8 mouse cellular contexts compared by ENCODE assay signal in the genomic region with DNA sequence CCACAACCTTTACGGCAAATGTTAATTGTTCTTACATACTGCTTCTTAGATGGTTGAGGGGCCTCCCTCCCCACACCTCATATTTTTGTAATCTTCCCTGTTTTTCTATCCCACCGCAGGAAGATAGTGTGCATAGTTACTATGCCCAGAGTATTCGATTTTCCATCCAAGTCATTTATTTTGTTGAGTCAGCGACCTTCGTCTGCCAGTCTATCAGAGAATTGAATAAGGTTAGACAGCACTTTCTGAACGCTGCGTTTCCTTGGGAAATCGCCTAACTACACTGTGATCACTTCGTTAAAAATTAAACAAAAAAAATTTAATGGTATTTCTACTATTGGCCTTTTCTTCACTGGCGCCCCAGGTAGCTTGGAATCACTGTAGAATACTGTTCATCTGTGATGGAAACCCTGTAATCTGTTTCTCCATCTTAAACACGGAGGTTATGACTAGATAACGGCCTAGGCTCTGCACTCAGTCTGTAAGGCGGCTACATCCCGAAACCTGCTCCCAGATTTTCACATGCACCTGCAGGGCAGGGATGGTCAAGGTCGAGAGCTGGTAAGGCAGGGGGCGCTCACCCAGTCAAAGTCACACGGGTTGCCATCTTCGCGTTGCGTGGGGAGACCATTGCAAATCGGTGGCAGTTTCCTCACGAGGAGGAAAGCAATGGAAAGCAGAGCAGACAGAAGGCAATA. TPM values are rescaled to one million over a fixed set of nuclear protein-coding genes. Genes with fewer than 3 reads are reported as not detected.
DNase-seq lines count a peak whose midpoint lies in the region; ATAC-seq lines count a peak whose summit lies in the region.

No protein-coding gene starts in this region.

- peak; percentile 51 for ATAC-seq in heart, embryonic 15.5 days (replicated peaks; ENCODE audit: insufficient number of reproducible peaks, insufficient read depth, low FRiP score, low read depth)
- ATAC-seq in forebrain, embryonic 12.5 days (ENCODE audit: low FRiP score) = peak; percentile 34
- peak; percentile 43 for ATAC-seq in liver, embryonic 13.5 days (ENCODE audit: low read depth)
- ATAC-seq in stomach, embryonic 15.5 days (ENCODE audit: insufficient read depth, low FRiP score, low read depth) = peak; percentile 27

- no peaks in the 10 kb centered on the region for H3K27me3 ChIP-seq in heart, embryonic 15.5 days
- no peaks in the 10 kb centered on the region for H3K27me3 ChIP-seq in forebrain, embryonic 12.5 days
- no peaks in the 10 kb centered on the region for H3K27me3 ChIP-seq in liver, embryonic 13.5 days
- no peaks in the 10 kb centered on the region for H3K27me3 ChIP-seq in stomach, embryonic 15.5 days (replicated peaks)

- H3K4me2 ChIP-seq in heart, embryonic 15.5 days = peak overlapping the region; percentile 71
- H3K4me2 ChIP-seq in forebrain, embryonic 12.5 days = peak overlapping the region; percentile 61
- peak overlapping the region; percentile 76 for H3K4me2 ChIP-seq in liver, embryonic 13.5 days
- peak overlapping the region; percentile 79 for H3K4me2 ChIP-seq in stomach, embryonic 15.5 days

- no peaks in the 10 kb centered on the region for H3K9me3 ChIP-seq in heart, embryonic 15.5 days (replicated peaks)
- no peaks in the 10 kb centered on the region for H3K9me3 ChIP-seq in forebrain, embryonic 12.5 days
- H3K9me3 ChIP-seq in liver, embryonic 13.5 days (replicated peaks) = no peaks in the 10 kb centered on the region
- H3K9me3 ChIP-seq in stomach, embryonic 15.5 days = no peaks in the 10 kb centered on the region

- WGBS in heart, embryonic 15.5 days = 6% methylated on average over 22 of the region's 22 CpGs
- 10% methylated on average over 22 of the region's 22 CpGs for WGBS in forebrain, embryonic 12.5 days
- 8% methylated on average over 22 of the region's 22 CpGs for WGBS in liver, embryonic 13.5 days (ENCODE audit: insufficient replicate concordance)
- 7% methylated on average over 22 of the region's 22 CpGs for WGBS in stomach, embryonic 15.5 days

- H3K9ac ChIP-seq in heart, embryonic 15.5 days = peak overlapping the region; percentile 69
- peak overlapping the region; percentile 68 for H3K9ac ChIP-seq in forebrain, embryonic 12.5 days
- H3K9ac ChIP-seq in liver, embryonic 13.5 days = peak overlapping the region; percentile 77
- peak overlapping the region; percentile 76 for H3K9ac ChIP-seq in stomach, embryonic 15.5 days

- H3K4me1 ChIP-seq in heart, embryonic 15.5 days (replicated peaks) = peaks cover 22% of the 10 kb centered on the region
- peaks cover 17% of the 10 kb centered on the region for H3K4me1 ChIP-seq in forebrain, embryonic 12.5 days
- H3K4me1 ChIP-seq in liver, embryonic 13.5 days (replicated peaks) = peaks cover 42% of the 10 kb centered on the region
- H3K4me1 ChIP-seq in stomach, embryonic 15.5 days = 0 out of 2 replicates have a peak, but pooled peaks cover 5% of the 10 kb centered on the region

- peaks cover 37% of the 10 kb centered on the region for H3K36me3 ChIP-seq in heart, embryonic 15.5 days
- H3K36me3 ChIP-seq in forebrain, embryonic 12.5 days (replicated peaks) = peaks cover 33% of the 10 kb centered on the region
- H3K36me3 ChIP-seq in liver, embryonic 13.5 days = peaks cover 45% of the 10 kb centered on the region
- peaks cover 13% of the 10 kb centered on the region; the same call in 1 of the 2 replicates for H3K36me3 ChIP-seq in stomach, embryonic 15.5 days

- peak overlapping the region; percentile 78 for H3K27ac ChIP-seq in heart, embryonic 15.5 days
- H3K27ac ChIP-seq in forebrain, embryonic 12.5 days = peak overlapping the region; percentile 68
- peak overlapping the region; percentile 71 for H3K27ac ChIP-seq in liver, embryonic 13.5 days
- peak overlapping the region; percentile 73 for H3K27ac ChIP-seq in stomach, embryonic 15.5 days

- no peak for DNase-seq in heart, postnatal 4 days
- peak; percentile 73 for DNase-seq in MN1 (ENCODE audit: low spot score)
- no peak for DNase-seq in liver, embryonic 13.5 days
- DNase-seq in B cell, adult 2 months = no peak
- DNase-seq in frontal cortex, postnatal 25 days (ENCODE audit: low spot score in 2 of 2) = no peak

- peak overlapping the region; percentile 99 for H3K4me3 ChIP-seq in heart, embryonic 15.5 days
- peak overlapping the region; percentile 84 for H3K4me3 ChIP-seq in forebrain, embryonic 12.5 days (replicated peaks)
- peak overlapping the region; percentile 71 for H3K4me3 ChIP-seq in liver, embryonic 13.5 days (replicated peaks)
- H3K4me3 ChIP-seq in stomach, embryonic 15.5 days (replicated peaks) = peak overlapping the region; percentile 83

RNA-seq across cellular contexts. Expression of a gene that starts 0.4 kb away (rescaled TPM):
- not detected in 2 replicates for polyA plus RNA-seq in heart, embryonic 15.5 days (2015; fragmentation: Nextera tagmentation; extraction: Ambion mirVana)
- 10 to 100 TPM; 15.3 to 22.6 TPM for total RNA-seq in heart, postnatal 4 days (2021)
- polyA plus RNA-seq in forebrain, embryonic 12.5 days (2016; fragmentation: Nextera tagmentation; extraction: Ambion mirVana) = not detected in 2 replicates
- polyA plus RNA-seq in liver, embryonic 13.5 days (2015; fragmentation: Nextera tagmentation; extraction: Ambion mirVana) = not detected in 2 replicates
- polyA plus RNA-seq in stomach, embryonic 15.5 days (2015; fragmentation: Nextera tagmentation; extraction: Ambion mirVana) = not detected in 2 replicates

RNA-seq across cellular contexts. Expression of a gene that starts 0.8 kb away (rescaled TPM):
- polyA plus RNA-seq in heart, embryonic 15.5 days (2015; fragmentation: Nextera tagmentation; extraction: Ambion mirVana) = 22.1 and 22.2 TPM in 2 replicates
- 10 to 100 TPM; 18.9 to 20.2 TPM for total RNA-seq in heart, postnatal 4 days (2021)
- 55.0 and 59.3 TPM in 2 replicates for polyA plus RNA-seq in forebrain, embryonic 12.5 days (2016; fragmentation: Nextera tagmentation; extraction: Ambion mirVana)
- 22.8 and 26.2 TPM in 2 replicates for polyA plus RNA-seq in liver, embryonic 13.5 days (2015; fragmentation: Nextera tagmentation; extraction: Ambion mirVana)
- polyA plus RNA-seq in stomach, embryonic 15.5 days (2015; fragmentation: Nextera tagmentation; extraction: Ambion mirVana) = 31.1 and 34.5 TPM in 2 replicates

RNA-seq across cellular contexts. Expression of a gene that starts 1.5 kb away (rescaled TPM):
- 156 and 158 TPM in 2 replicates for polyA plus RNA-seq in heart, embryonic 15.5 days (2015; fragmentation: Nextera tagmentation; extraction: Ambion mirVana)
- total RNA-seq in heart, postnatal 4 days (2021) = 100 to 1,000 TPM; 105 to 107 TPM
- polyA plus RNA-seq in forebrain, embryonic 12.5 days (2016; fragmentation: Nextera tagmentation; extraction: Ambion mirVana) = 175 and 177 TPM in 2 replicates
- 77.9 and 83.4 TPM in 2 replicates for polyA plus RNA-seq in liver, embryonic 13.5 days (2015; fragmentation: Nextera tagmentation; extraction: Ambion mirVana)
- polyA plus RNA-seq in stomach, embryonic 15.5 days (2015; fragmentation: Nextera tagmentation; extraction: Ambion mirVana) = 119 and 133 TPM in 2 replicates

RNA-seq across cellular contexts. Expression of a gene that starts 6.8 kb away (rescaled TPM):
- 203 and 214 TPM in 2 replicates for polyA plus RNA-seq in heart, embryonic 15.5 days (2015; fragmentation: Nextera tagmentation; extraction: Ambion mirVana)
- 100 to 1,000 TPM; 109 to 112 TPM for total RNA-seq in heart, postnatal 4 days (2021)
- polyA plus RNA-seq in forebrain, embryonic 12.5 days (2016; fragmentation: Nextera tagmentation; extraction: Ambion mirVana) = 448 and 458 TPM in 2 replicates
- polyA plus RNA-seq in liver, embryonic 13.5 days (2015; fragmentation: Nextera tagmentation; extraction: Ambion mirVana) = 143 and 145 TPM in 2 replicates
- polyA plus RNA-seq in stomach, embryonic 15.5 days (2015; fragmentation: Nextera tagmentation; extraction: Ambion mirVana) = 221 and 237 TPM in 2 replicates

RNA-seq across cellular contexts. Expression of a gene that starts 18.5 kb away (rescaled TPM):
- polyA plus RNA-seq in heart, embryonic 15.5 days (2015; fragmentation: Nextera tagmentation; extraction: Ambion mirVana) = 0.10 TPM in 2 replicates
- total RNA-seq in heart, postnatal 4 days (2021) = under 1 TPM in 1 of 2 experiments, not detected in 1; 0.11 TPM
- polyA plus RNA-seq in forebrain, embryonic 12.5 days (2016; fragmentation: Nextera tagmentation; extraction: Ambion mirVana) = 0.33 and 0.49 TPM in 2 replicates
- polyA plus RNA-seq in liver, embryonic 13.5 days (2015; fragmentation: Nextera tagmentation; extraction: Ambion mirVana) = 0.03 and 0.06 TPM in 2 replicates
- 0.18 and 0.22 TPM in 2 replicates for polyA plus RNA-seq in stomach, embryonic 15.5 days (2015; fragmentation: Nextera tagmentation; extraction: Ambion mirVana)
